Mouse (Mus musculus) urinary bladder, postnatal 25 days (tissue): Measurements from ENCODE around the gene Stxbp5.

Experiments
- DNase-seq: peaks from one replicate; pipeline ENCODE4 v3.0.0; 2022; ENCODE audit warnings: low spot score

The Stxbp5 gene

GRCm38 (mm10) chr10:9857850-9858249 lies 43.0 kb downstream of the Stxbp5 start:
- DNase-seq, result no peak

GRCm38 (mm10) chr10:9856792-9857191 lies 44.1 kb downstream of the Stxbp5 start:
- DNase-seq, result no peak

- no peak for DNase-seq
Observed at GRCm38 (mm10) chr10:9846408-9846807, 54.5 kb downstream of the Stxbp5 start.

GRCm38 (mm10) chr10:9839408-9839807 lies 61.5 kb downstream of the Stxbp5 start:
- no peak for DNase-seq

- DNase-seq, result no peak
Observed at GRCm38 (mm10) chr10:9834986-9835385, 65.9 kb downstream of the Stxbp5 start.

GRCm38 (mm10) chr10:9832937-9833336 lies 67.9 kb downstream of the Stxbp5 start:
- no peak for DNase-seq

- DNase-seq, result no peak
Observed at GRCm38 (mm10) chr10:9829744-9830143, 71.1 kb downstream of the Stxbp5 start.

GRCm38 (mm10) chr10:9821299-9821698 lies 79.6 kb downstream of the Stxbp5 start:
- DNase-seq, result no peak

GRCm38 (mm10) chr10:9818574-9818973 lies 82.3 kb downstream of the Stxbp5 start:
- DNase-seq, result no peak

- DNase-seq, result no peak
Observed at GRCm38 (mm10) chr10:9813926-9814325, 87.0 kb downstream of the Stxbp5 start.

GRCm38 (mm10) chr10:9807596-9807995 lies 93.3 kb downstream of the Stxbp5 start:
- DNase-seq, result no peak

GRCm38 (mm10) chr10:9805341-9805740 lies 95.5 kb downstream of the Stxbp5 start:
- no peak for DNase-seq

GRCm38 (mm10) chr10:9803126-9803525 lies 97.8 kb downstream of the Stxbp5 start:
- DNase-seq, result no peak

- no peak for DNase-seq
Observed at GRCm38 (mm10) chr10:9801571-9801970, 99.3 kb downstream of the Stxbp5 start.

- no peak for DNase-seq
Observed at GRCm38 (mm10) chr10:9799085-9799484, 101.8 kb downstream of the Stxbp5 start.

GRCm38 (mm10) chr10:9796429-9796828 lies 104.5 kb downstream of the Stxbp5 start:
- DNase-seq, result no peak

- DNase-seq, result no peak
Observed at GRCm38 (mm10) chr10:9794429-9794828, 106.5 kb downstream of the Stxbp5 start.

GRCm38 (mm10) chr10:9790947-9791346 lies 109.9 kb downstream of the Stxbp5 start:
- no peak for DNase-seq

- DNase-seq, result no peak
Observed at GRCm38 (mm10) chr10:9786461-9786860, 114.4 kb downstream of the Stxbp5 start.

GRCm38 (mm10) chr10:9785651-9786050 lies 115.2 kb downstream of the Stxbp5 start:
- DNase-seq, result no peak

GRCm38 (mm10) chr10:9779864-9780263 lies 121.0 kb downstream of the Stxbp5 start:
- no peak for DNase-seq

GRCm38 (mm10) chr10:9770261-9770660 lies 130.6 kb downstream of the Stxbp5 start:
- DNase-seq, result no peak

- DNase-seq, result no peak
Observed at GRCm38 (mm10) chr10:9763831-9764230, 137.0 kb downstream of the Stxbp5 start.

- DNase-seq, result no peak
Observed at GRCm38 (mm10) chr10:9760264-9760663, 140.6 kb downstream of the Stxbp5 start.

GRCm38 (mm10) chr10:9756546-9756945 lies 144.3 kb downstream of the Stxbp5 start:
- no peak for DNase-seq
